Mouse (Mus musculus): Measurements from ENCODE around the gene Gm5475. TPM values are rescaled to one million over a fixed set of nuclear protein-coding genes. Genes with fewer than 3 reads are reported as not detected.
"Not testable (repeated sequence)": the region's sequence is repeated elsewhere in the genome, so short reads cannot be mapped to it uniquely, and the experiment has no call there.

Gene Gm5475
- polyA plus RNA-seq (2021), result 0.55 TPM

GRCm38 (mm10) chr15:100421758-100422197 lies at the start of gene Gm5475:
Gm5475 (plus strand) TSS chr15:100422147.
- H3K27me3 ChIP-seq; in situ Hi-C loops (cut with MboI; ENCODE audit: low pct_unique_long_range_greater_than_20kb); ATAC-seq; DNase-seq (ENCODE audit: low read depth, low spot score); POLR2A ChIA-PET: not testable (repeated sequence)
- CTCF ChIA-PET, result interaction anchor here (0.7 to 1.8 kb wide), 6 partner anchors 10 to 101 kb away, joined by 3 to 4 read pairs (median 3); no protein-coding TSS in a partner anchor

- ATAC-seq (no peak), DNase-seq (ENCODE audit: low read depth, low spot score) (no peak)
- ChIA-PET CTCF (interaction anchor here (0.7 to 2.6 kb wide), 15 partner anchors 11 to 175 kb away, joined by 3 to 12 read pairs (median 6); partner anchors contain the start of gene Mettl7a3), POLR2A (interaction anchor here (1.2 to 2.3 kb wide), 2 partner anchors 55 to 67 kb away, joined by 4 to 7 read pairs; no protein-coding TSS in a partner anchor)
- no peaks in the 10 kb centered on the region for H3K27me3 ChIP-seq
- TF ChIP-seq CTCF (IDR thresholded peaks at IDR 0.05), result peak; percentile 87
- in situ Hi-C loops (cut with MboI; ENCODE audit: low pct_unique_long_range_greater_than_20kb), result no loop called here
Observed at GRCm38 (mm10) chr15:100375066-100375465, 46.9 kb upstream of the Gm5475 start.

GRCm38 (mm10) chr15:100377847-100378505 lies 44.0 kb upstream of the Gm5475 start:
- in situ Hi-C loops (cut with MboI; ENCODE audit: low pct_unique_long_range_greater_than_20kb); POLR2A ChIA-PET; H3K27me3 ChIP-seq; CTCF ChIA-PET; DNase-seq (ENCODE audit: low read depth, low spot score): not testable (repeated sequence)
- peak; percentile 59 for ATAC-seq

DNA sequence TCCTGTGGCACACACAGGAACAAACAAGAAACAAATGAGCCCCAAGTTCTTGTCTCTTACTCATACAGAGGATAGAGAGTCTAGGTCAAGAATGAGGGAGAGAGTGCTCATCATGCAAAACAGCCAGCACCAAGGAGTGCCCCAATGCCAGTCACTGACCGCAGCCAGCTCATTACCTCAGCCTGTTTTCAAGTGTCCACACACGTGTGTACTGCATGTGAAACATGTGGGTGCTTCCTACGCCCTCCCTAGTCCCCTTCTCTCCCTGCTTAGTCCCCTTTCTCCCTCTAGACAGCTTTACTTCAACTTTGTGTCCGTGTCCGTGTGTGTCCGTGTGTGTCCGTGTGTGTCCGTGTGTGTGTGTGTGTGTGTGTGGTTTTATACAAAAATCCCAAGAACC lies 42.3 kb upstream of the Gm5475 start:
- POLR2A ChIA-PET, result no interaction called here
- no peaks in the 10 kb centered on the region for H3K27me3 ChIP-seq
- no peak for TF ChIP-seq CTCF (IDR thresholded peaks at IDR 0.05)
- in situ Hi-C loops (cut with MboI; ENCODE audit: low pct_unique_long_range_greater_than_20kb), result no loop called here
- ATAC-seq, result no peak
- DNase-seq (ENCODE audit: low read depth, low spot score), result no peak
- CTCF ChIA-PET, result interaction anchor here (1.4 kb wide), 1 partner anchor 21 kb away, joined by 4 read pairs; no protein-coding TSS in a partner anchor

GRCm38 (mm10) chr15:100380104-100380503 lies 41.8 kb upstream of the Gm5475 start:
- no peaks in the 10 kb centered on the region for H3K27me3 ChIP-seq
- POLR2A ChIA-PET, result no interaction called here
- no peak for ATAC-seq
- TF ChIP-seq CTCF (IDR thresholded peaks at IDR 0.05), result no peak
- DNase-seq (ENCODE audit: low read depth, low spot score), result no peak
- in situ Hi-C loops (cut with MboI; ENCODE audit: low pct_unique_long_range_greater_than_20kb), result no loop called here
- CTCF ChIA-PET, result interaction anchor here (1.4 kb wide), 1 partner anchor 21 kb away, joined by 4 read pairs; no protein-coding TSS in a partner anchor

DNA sequence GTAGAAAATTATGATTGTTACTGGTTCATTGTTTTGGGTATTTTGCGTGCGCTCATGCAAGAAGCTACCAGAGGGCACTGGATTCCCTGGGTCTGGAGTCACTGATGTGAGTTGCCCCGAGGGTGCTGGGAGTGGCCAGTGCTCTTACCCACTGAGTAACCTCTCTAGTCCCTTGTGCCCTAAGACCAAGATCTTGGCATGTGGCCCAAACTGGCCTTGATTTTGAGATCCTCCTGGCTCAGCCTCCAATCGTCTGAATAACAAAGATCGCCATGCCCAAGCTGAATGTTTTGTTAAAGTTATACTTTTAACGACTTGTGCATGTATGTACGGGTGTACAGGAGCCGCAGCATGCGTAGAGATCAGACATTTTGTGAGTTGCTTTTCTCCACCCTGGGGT lies 36.2 kb upstream of the Gm5475 start:
- in situ Hi-C loops (cut with MboI; ENCODE audit: low pct_unique_long_range_greater_than_20kb), result loop anchor here (5.0 kb wide), 1 partner anchor 67 kb away; no protein-coding TSS in a partner anchor
- ATAC-seq, result no peak
- no peak for TF ChIP-seq CTCF (IDR thresholded peaks at IDR 0.05)
- no peak for DNase-seq (ENCODE audit: low read depth, low spot score)
- POLR2A ChIA-PET, result no interaction called here
- H3K27me3 ChIP-seq, result no peaks in the 10 kb centered on the region
- CTCF ChIA-PET, result interaction anchor here (0.8 to 1.5 kb wide), 4 partner anchors 9 to 122 kb away, joined by 3 to 4 read pairs (median 4); no protein-coding TSS in a partner anchor

- no peak for DNase-seq (ENCODE audit: low read depth, low spot score)
- no peak for TF ChIP-seq CTCF (IDR thresholded peaks at IDR 0.05)
- POLR2A ChIA-PET, result interaction anchor here (1.0 kb wide), 1 partner anchor 36 kb away, joined by 3 read pairs; no protein-coding TSS in a partner anchor
- ATAC-seq, result no peak
- in situ Hi-C loops (cut with MboI; ENCODE audit: low pct_unique_long_range_greater_than_20kb), result loop anchor here (5.0 kb wide), 1 partner anchor 65 kb away; no protein-coding TSS in a partner anchor
- CTCF ChIA-PET, result no interaction called here
- H3K27me3 ChIP-seq, result no peaks in the 10 kb centered on the region
Observed at GRCm38 (mm10) chr15:100387544-100388223, 34.3 kb upstream of the Gm5475 start.

GRCm38 (mm10) chr15:100388224-100388835 lies 33.6 kb upstream of the Gm5475 start:
- ChIA-PET POLR2A (no interaction called here), CTCF (no interaction called here)
- no peaks in the 10 kb centered on the region for H3K27me3 ChIP-seq
- DNase-seq (ENCODE audit: low read depth, low spot score) (no peak), ATAC-seq (no peak)
- no peak for TF ChIP-seq CTCF (IDR thresholded peaks at IDR 0.05)
- in situ Hi-C loops (cut with MboI; ENCODE audit: low pct_unique_long_range_greater_than_20kb), result loop anchor here (5.0 kb wide), 1 partner anchor 64 kb away; no protein-coding TSS in a partner anchor

- ChIA-PET CTCF (no interaction called here), POLR2A (no interaction called here)
- in situ Hi-C loops (cut with MboI; ENCODE audit: low pct_unique_long_range_greater_than_20kb), result loop anchor here (5.0 kb wide), 1 partner anchor 63 kb away; no protein-coding TSS in a partner anchor
- DNase-seq (ENCODE audit: low read depth, low spot score), result no peak
- TF ChIP-seq CTCF (IDR thresholded peaks at IDR 0.05), result no peak
- ATAC-seq, result no peak
- no peaks in the 10 kb centered on the region for H3K27me3 ChIP-seq
Observed at GRCm38 (mm10) chr15:100388886-100389285, 33.1 kb upstream of the Gm5475 start.

GRCm38 (mm10) chr15:100391066-100391465 lies 30.9 kb upstream of the Gm5475 start:
- ChIA-PET POLR2A (interaction anchor here (0.6 to 1.9 kb wide), 2 partner anchors 10 to 33 kb away, joined by 4 to 5 read pairs; no protein-coding TSS in a partner anchor), CTCF (interaction anchor here (1.1 to 1.3 kb wide), 2 partner anchors 9 to 30 kb away, joined by 3 to 5 read pairs; no protein-coding TSS in a partner anchor)
- no peaks in the 10 kb centered on the region for H3K27me3 ChIP-seq
- in situ Hi-C loops (cut with MboI; ENCODE audit: low pct_unique_long_range_greater_than_20kb), result no loop called here
- ATAC-seq (no peak), DNase-seq (ENCODE audit: low read depth, low spot score) (no peak)
- TF ChIP-seq CTCF (IDR thresholded peaks at IDR 0.05), result no peak

Measured in Patski (cell line).